Comparison of ENCODE assay signal across 10 mouse cellular contexts in the genomic region with DNA sequence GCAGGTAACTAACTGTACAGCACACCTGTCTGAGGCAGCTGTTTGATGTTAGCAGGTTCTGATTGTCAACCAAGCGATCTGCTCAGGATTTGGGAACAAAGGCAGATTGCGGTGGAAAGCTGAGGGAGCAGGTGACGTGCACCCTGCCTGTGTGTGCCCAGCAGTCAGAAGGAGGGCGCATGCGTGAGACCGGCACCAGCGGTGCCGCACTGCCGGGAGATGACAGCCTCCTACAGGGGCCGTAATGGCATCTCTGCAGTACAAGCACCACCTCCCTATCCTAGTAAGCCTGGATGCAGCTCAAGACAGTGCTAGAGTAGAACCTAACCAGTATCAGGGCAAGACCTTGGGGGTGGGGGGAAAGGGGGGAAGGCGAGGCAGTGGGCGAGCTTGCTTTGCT. TPM values are rescaled to one million over a fixed set of nuclear protein-coding genes. Genes with fewer than 3 reads are reported as not detected.
DNase-seq lines count a peak whose midpoint lies in the region; ATAC-seq lines count a peak whose summit lies in the region.
"Had no signal": no experiment of that assay in that cellular context is flagged by ENCODE, and none has a peak within 500 bp of the region (broad histone marks: within the 10 kb centered on the region; RNA-seq: fewer than 3 reads in every experiment).

No protein-coding gene starts in this region.

- H3K9me3 ChIP-seq in heart, embryonic 10.5 days: no peaks in the 10 kb centered on the region
- H3K9me3 ChIP-seq in midbrain, embryonic 13.5 days: no peaks in the 10 kb centered on the region
- H3K9me3 ChIP-seq in midbrain, embryonic 10.5 days (replicated peaks): no peaks in the 10 kb centered on the region

- H3K4me2 ChIP-seq in midbrain, embryonic 13.5 days (replicated peaks): no peak overlapping the region

- peak overlapping the region; percentile 30; the same call in 1 of the 2 replicates for H3K4me3 ChIP-seq in heart, embryonic 10.5 days
- H3K4me3 ChIP-seq in midbrain, embryonic 13.5 days (replicated peaks): no peak overlapping the region
- H3K4me3 ChIP-seq in midbrain, embryonic 10.5 days: no peak overlapping the region
- H3K4me3 ChIP-seq: erythroblast, embryonic 14.5 days had no signal

- no peak overlapping the region for H3K9ac ChIP-seq in midbrain, embryonic 13.5 days (replicated peaks)

- H3K36me3 ChIP-seq in heart, embryonic 10.5 days: no peaks in the 10 kb centered on the region
- H3K36me3 ChIP-seq in midbrain, embryonic 13.5 days: no peaks in the 10 kb centered on the region
- H3K36me3 ChIP-seq in midbrain, embryonic 10.5 days: no peaks in the 10 kb centered on the region

- H3K4me1 ChIP-seq in heart, embryonic 10.5 days: peaks cover 7% of the 10 kb centered on the region
- peaks cover 18% of the 10 kb centered on the region for H3K4me1 ChIP-seq in midbrain, embryonic 13.5 days (replicated peaks)
- peaks cover 11% of the 10 kb centered on the region for H3K4me1 ChIP-seq in midbrain, embryonic 10.5 days

- intact Hi-C loops in heart, postnatal 10 days (cut with DNase I): no loop called here

- 0 out of 2 replicates have a peak, but pooled peaks have one; percentile 20 for ATAC-seq in midbrain, embryonic 13.5 days

- 70% methylated on average over 12 of the region's 12 CpGs for WGBS in heart, embryonic 10.5 days
- WGBS in midbrain, embryonic 13.5 days: 79% methylated on average over 12 of the region's 12 CpGs
- 79% methylated on average over 12 of the region's 12 CpGs for WGBS in midbrain, embryonic 10.5 days

- H3K27me3 ChIP-seq in heart, embryonic 10.5 days (ENCODE audit: insufficient read depth, poor library complexity, severe bottlenecking): no peaks in the 10 kb centered on the region
- no peaks in the 10 kb centered on the region for H3K27me3 ChIP-seq in midbrain, embryonic 13.5 days
- no peaks in the 10 kb centered on the region for H3K27me3 ChIP-seq in midbrain, embryonic 10.5 days (ENCODE audit: low read depth, poor library complexity, severe bottlenecking)

- no peak for DNase-seq in heart, embryonic 10.5 days (ENCODE audit: low spot score)
- no peak for DNase-seq in heart, postnatal 10 days
- DNase-seq in midbrain, embryonic 10.5 days (ENCODE audit: low spot score): no peak
- DNase-seq in cerebellum, adult 9-10 months: peak; percentile 34
- DNase-seq in right cerebral cortex, postnatal 14 days: peak; percentile 51
- DNase-seq in spleen, adult 18-20 months: no peak
- DNase-seq in gastrocnemius, postnatal 10 days: no peak

- H3K27ac ChIP-seq in heart, embryonic 10.5 days: no peak overlapping the region
- peak overlapping the region; percentile 36 for H3K27ac ChIP-seq in midbrain, embryonic 13.5 days
- no peak overlapping the region for H3K27ac ChIP-seq in midbrain, embryonic 10.5 days (replicated peaks)

RNA-seq across cellular contexts. Expression of gene Pmfbp1, which starts 35.2 kb away (rescaled TPM):
- 0.08 and 0.15 TPM in 2 replicates for polyA plus RNA-seq in heart, embryonic 10.5 days (2016; fragmentation: Nextera tagmentation; extraction: Ambion mirVana)
- not detected for total RNA-seq in heart, postnatal 10 days (2021)
- 1.8 and 2.5 TPM in 2 replicates for polyA plus RNA-seq in midbrain, embryonic 13.5 days (2015; fragmentation: Nextera tagmentation; extraction: Ambion mirVana)
- 0.79 and 2.5 TPM in 2 replicates for polyA plus RNA-seq in midbrain, embryonic 10.5 days (2016; fragmentation: Nextera tagmentation; extraction: Ambion mirVana)
- not detected for total RNA-seq in gastrocnemius, postnatal 10 days (2021)
- total RNA-seq: neutrophil, adult 5-6 weeks had no signal
- polyA plus RNA-seq: erythroblast, embryonic 14.5 days had no signal

Comparison
In these comparisons a context has a peak if more than half of its experiments do, and no peak if none do; other contexts are left out.
1. DNase-seq: peak in cerebellum, adult 9-10 months (single experiment) and right cerebral cortex, postnatal 14 days (single experiment); none in heart, embryonic 10.5 days (single experiment), heart, postnatal 10 days (0 of 2), midbrain, embryonic 10.5 days (single experiment), spleen, adult 18-20 months (0 of 2) and gastrocnemius, postnatal 10 days (single experiment).